Mouse (Mus musculus): ENCODE measurements around the gene Alpi. TPM values are rescaled to one million over a fixed set of nuclear protein-coding genes. Genes with fewer than 3 reads are reported as not detected.
A peak's percentile ranks its signal among the peaks of the same experiment; 100 is the strongest.

Gene Alpi
- polyA plus RNA-seq, 1 experiment: not detected

DNA sequence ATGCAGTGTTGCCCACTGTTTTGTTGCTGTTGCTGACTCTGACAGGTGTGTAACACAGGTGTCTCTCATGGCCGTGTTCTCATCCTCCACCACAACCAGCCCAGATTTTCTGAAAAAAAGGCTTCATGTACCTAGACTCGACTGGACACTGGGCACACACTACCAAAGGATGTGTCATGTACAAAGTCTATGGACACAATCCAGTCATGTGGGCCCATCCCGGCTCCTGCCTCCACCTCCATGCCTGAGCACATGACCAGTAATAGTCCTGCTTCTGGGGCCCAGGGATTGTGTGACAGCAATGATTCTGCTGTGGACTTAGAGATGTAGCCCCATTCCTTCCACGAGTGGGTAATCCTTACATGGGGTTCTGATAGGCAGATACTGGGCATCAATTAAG, 7.2 kb upstream of the Alpi start:
- TF ChIP-seq GATA1 (IDR thresholded peaks at IDR 0.05; ENCODE audit: borderline replicate concordance, low read length) (no peak), FLI1 (IDR thresholded peaks at IDR 0.05; ENCODE audit: low read length) (no peak)
- Histone ChIP-seq H3K36me3 (replicated peaks; ENCODE audit: low read length) (no peaks in the 10 kb centered on the region), H3K4me3 (replicated peaks) (no peak overlapping the region), H3K27me3 (replicated peaks) (peaks cover 22% of the 10 kb centered on the region), H3K4me1 (peaks cover 6% of the 10 kb centered on the region; the same call in 1 of the 2 replicates), H3K9me3 (no peaks in the 10 kb centered on the region)

DNA sequence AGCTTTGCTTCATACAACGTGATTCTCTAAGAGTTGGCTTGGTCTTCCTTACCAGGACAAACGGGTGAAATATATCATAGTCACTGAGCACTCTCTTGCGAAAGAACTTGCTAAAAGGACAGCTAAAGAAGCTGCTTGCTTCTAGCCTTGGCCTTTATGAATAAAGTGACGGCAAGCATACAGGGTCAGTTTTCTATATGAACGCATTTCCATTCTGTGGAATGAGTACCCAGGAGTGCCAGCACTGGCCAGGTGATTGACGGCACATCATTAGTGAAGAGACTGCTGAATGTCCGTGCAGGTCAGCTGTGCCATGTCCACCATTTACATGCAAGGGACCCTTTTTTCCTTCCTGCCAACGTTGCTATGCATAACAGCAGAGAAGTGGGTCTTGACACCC, 5.1 kb upstream of the Alpi start:
- TF ChIP-seq GATA1 (IDR thresholded peaks at IDR 0.05; ENCODE audit: borderline replicate concordance, low read length) (no peak), FLI1 (IDR thresholded peaks at IDR 0.05; ENCODE audit: low read length) (no peak)
- Histone ChIP-seq H3K36me3 (replicated peaks; ENCODE audit: low read length) (no peaks in the 10 kb centered on the region), H3K27me3 (replicated peaks) (peaks cover 30% of the 10 kb centered on the region), H3K4me3 (replicated peaks) (no peak overlapping the region), H3K4me1 (peaks cover 6% of the 10 kb centered on the region; the same call in 1 of the 2 replicates), H3K9me3 (no peaks in the 10 kb centered on the region)

DNA sequence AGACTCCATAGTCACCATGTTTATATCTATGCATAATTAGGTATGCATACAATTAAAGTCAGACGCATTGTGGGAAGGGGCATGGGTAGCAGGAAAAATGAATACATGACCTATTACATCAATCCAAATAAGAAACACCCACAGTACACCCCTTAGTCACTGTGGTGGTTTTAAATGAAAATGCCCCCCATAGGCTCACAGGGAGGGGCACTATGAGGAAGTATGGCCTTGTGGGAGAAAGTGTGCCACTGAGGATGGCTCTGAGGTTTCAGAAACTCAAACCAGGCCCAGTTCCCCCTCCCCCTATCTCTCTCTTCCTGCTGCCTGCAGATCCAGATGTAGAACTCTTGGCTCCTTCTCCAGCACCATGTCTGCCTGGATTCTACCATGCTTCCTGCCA, 2.5 kb upstream of the Alpi start:
- Histone ChIP-seq H3K27me3 (replicated peaks) (peaks cover 48% of the 10 kb centered on the region), H3K4me1 (peaks cover 7% of the 10 kb centered on the region; the same call in 1 of the 2 replicates), H3K9me3 (no peaks in the 10 kb centered on the region), H3K4me3 (replicated peaks) (no peak overlapping the region), H3K36me3 (replicated peaks; ENCODE audit: low read length) (no peaks in the 10 kb centered on the region)
- TF ChIP-seq GATA1 (IDR thresholded peaks at IDR 0.05; ENCODE audit: borderline replicate concordance, low read length) (no peak), FLI1 (IDR thresholded peaks at IDR 0.05; ENCODE audit: low read length) (no peak)

DNA sequence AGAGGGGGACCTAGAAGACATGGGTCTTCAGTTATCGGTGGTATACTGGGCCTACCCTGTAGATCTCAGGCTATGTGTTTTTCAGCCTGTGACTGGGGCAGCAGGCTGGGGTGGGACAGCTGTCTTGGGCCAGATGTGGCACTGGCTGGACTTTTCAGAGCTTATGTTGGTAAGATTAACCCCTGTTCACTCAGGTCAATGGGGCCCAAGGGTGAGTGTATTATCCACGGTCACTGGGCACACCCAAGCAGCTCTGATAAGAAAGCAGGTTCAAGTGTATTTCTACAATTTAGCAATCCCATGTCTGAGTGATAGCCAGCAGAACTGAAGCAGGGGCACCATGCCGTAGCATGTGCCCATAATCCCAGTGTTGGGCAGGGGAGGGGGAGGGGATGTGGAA, 708 bp upstream of the Alpi start:
- no peaks in the 10 kb centered on the region for H3K36me3 ChIP-seq (replicated peaks; ENCODE audit: low read length)
- H3K27me3 ChIP-seq (replicated peaks): peaks cover 57% of the 10 kb centered on the region
- no peak overlapping the region for H3K4me3 ChIP-seq (replicated peaks)
- TF ChIP-seq FLI1 (IDR thresholded peaks at IDR 0.05; ENCODE audit: low read length) (no peak), GATA1 (IDR thresholded peaks at IDR 0.05; ENCODE audit: borderline replicate concordance, low read length) (no peak)
- H3K9me3 ChIP-seq: no peaks in the 10 kb centered on the region
- peaks cover 13% of the 10 kb centered on the region; the same call in 1 of the 2 replicates for H3K4me1 ChIP-seq

DNA sequence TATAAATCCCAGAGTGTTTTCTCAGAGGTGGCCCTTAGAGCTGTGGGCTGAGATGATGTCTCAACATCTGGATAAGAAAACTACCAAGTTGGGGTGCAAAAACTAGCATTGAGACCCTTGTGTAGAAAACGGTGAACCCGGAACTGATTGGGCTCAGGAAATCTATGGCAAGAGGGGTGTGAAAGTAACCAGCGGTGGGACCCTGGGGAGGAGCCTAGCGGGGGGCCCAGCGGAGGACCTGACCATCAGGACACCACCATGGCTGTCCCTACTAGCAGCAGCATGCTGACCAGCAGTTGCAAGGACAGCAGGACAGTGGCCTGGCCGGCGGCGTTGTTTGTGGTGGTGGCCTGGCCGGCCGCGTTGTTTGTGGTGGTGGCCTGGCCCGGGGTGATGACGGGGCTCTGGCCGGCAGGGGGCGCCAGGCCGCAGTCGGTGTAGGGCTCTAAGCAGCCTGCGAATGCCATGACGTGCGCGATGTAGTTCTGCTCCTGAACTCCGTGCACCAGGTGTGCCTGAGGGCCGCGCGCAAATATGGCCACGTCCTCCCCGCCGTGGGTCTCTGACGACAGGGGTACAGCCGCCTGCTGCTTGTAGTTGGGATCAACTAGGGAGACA, 2.9 kb downstream of the Alpi start:
- H3K4me3 ChIP-seq (replicated peaks): peak overlapping the region; percentile 78

DNA sequence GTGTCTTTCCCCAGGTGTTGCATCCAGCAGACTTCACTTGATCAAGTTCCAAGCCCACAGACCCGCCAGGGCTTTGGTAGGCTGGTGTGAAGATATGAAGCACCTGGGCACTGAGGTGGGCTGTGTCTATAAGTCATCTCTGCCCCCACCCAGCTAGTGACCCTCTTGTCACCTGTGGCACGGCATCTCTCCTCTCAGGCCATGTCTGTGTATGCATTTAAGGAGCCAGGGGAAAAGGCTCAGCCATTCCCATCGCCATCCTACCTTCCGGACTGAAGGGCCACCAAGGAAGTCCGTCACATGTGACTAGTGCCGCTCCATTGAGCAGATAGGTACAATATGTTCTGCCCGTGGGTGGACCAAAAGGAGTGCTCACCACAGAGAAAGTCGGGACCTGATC, 5.8 kb downstream of the Alpi start:
- Histone ChIP-seq H3K27me3 (replicated peaks) (peaks cover 66% of the 10 kb centered on the region), H3K4me1 (peaks cover 12% of the 10 kb centered on the region; the same call in 1 of the 2 replicates), H3K4me3 (replicated peaks) (no peak overlapping the region), H3K9me3 (no peaks in the 10 kb centered on the region), H3K36me3 (replicated peaks; ENCODE audit: low read length) (no peaks in the 10 kb centered on the region)
- TF ChIP-seq GATA1 (IDR thresholded peaks at IDR 0.05; ENCODE audit: borderline replicate concordance, low read length) (no peak), FLI1 (IDR thresholded peaks at IDR 0.05; ENCODE audit: low read length) (no peak)

More for the DNA sequence above, 2.9 kb downstream of the Alpi start:
- Histone ChIP-seq H3K9me3 (no peaks in the 10 kb centered on the region), H3K4me1 (peaks cover 12% of the 10 kb centered on the region; the same call in 1 of the 2 replicates), H3K27me3 (replicated peaks) (peaks cover 77% of the 10 kb centered on the region), H3K36me3 (replicated peaks; ENCODE audit: low read length) (no peaks in the 10 kb centered on the region)
- TF ChIP-seq FLI1 (IDR thresholded peaks at IDR 0.05; ENCODE audit: low read length) (no peak), GATA1 (IDR thresholded peaks at IDR 0.05; ENCODE audit: borderline replicate concordance, low read length) (no peak)

DNA sequence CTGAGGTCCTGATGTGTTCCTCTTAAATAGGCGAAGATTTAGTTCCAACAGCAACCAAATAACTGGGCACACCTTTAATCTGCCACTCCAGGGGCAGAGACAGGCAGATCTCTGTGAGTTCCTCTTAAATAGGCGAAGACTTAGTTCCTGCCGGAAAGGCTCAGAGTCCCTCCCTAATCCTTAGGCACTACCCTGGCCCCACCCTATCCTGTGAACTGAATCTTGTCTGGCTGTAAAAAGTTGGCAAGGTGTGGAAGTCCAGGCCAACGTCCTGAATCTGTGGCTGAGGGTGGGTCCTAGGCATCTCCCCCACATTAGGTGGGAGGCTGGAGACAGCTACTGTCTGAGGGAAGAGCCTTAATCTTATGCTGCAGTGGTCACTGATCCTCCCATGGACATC, 11.6 kb downstream of the Alpi start, which contains the start of gene Alppl2:
TSS of gene Alppl2 (minus strand) at position 101 of the 400 bp plus-strand sequence.
- Histone ChIP-seq H3K36me3 (replicated peaks; ENCODE audit: low read length) (no peaks in the 10 kb centered on the region), H3K4me1 (no peaks in the 10 kb centered on the region; the same call in 1 of the 2 replicates), H3K4me3 (replicated peaks) (no peak within 1 kb of the TSS), H3K9me3 (0 out of 2 replicates have a peak, but pooled peaks cover 2% of the 10 kb centered on the region), H3K27me3 (replicated peaks) (peaks cover 60% of the 10 kb centered on the region)
- TF ChIP-seq GATA1 (IDR thresholded peaks at IDR 0.05; ENCODE audit: borderline replicate concordance, low read length) (no peak), FLI1 (IDR thresholded peaks at IDR 0.05; ENCODE audit: low read length) (no peak)

DNA sequence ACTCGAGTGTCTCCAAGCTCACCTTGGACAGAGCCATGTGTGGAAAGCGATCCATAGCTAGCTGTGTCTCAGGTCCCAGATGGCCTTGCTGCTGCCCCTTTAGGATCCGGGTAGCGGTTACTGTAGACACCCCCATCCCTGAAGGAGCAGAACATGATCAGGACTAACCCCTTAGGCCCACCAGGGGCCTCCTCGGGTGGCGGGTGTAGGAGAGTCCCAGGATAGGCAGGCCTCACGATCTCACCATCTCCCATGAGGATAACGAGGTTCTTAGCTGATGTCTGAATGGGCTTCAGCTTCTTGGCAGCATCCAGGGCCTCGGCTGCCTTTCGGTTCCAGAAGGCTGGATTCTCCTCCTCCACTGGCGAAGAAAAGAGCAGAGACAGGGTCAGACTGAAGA, 12.2 kb downstream of the Alpi start:
- Histone ChIP-seq H3K9me3 (0 out of 2 replicates have a peak, but pooled peaks cover 2% of the 10 kb centered on the region), H3K4me3 (replicated peaks) (no peak overlapping the region)
- TF ChIP-seq GATA1 (IDR thresholded peaks at IDR 0.05; ENCODE audit: borderline replicate concordance, low read length) (no peak), FLI1 (IDR thresholded peaks at IDR 0.05; ENCODE audit: low read length) (no peak)

DNA sequence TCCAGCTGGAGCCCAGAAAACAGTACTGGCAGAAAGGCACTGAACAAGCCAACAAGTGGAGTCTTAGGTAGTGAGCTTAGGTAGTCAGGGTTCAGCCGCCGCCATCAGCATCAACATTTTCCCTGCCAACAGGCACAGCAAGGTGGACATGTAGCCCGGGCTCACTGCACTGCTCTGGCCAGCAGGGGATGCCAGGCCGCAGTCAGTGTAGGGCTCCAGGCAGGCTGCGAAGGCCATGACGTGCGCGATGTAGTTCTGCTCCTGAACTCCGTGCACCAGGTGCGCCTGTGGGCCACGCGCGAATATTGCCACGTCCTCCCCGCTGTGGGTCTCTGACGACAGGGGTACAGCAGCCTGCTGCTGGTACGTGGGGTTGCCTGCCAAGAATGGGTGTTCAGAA, 14.4 kb downstream of the Alpi start:
- H3K9me3 ChIP-seq: 0 out of 2 replicates have a peak, but pooled peaks cover 2% of the 10 kb centered on the region
- H3K36me3 ChIP-seq (replicated peaks; ENCODE audit: low read length): no peaks in the 10 kb centered on the region
- H3K4me1 ChIP-seq: no peaks in the 10 kb centered on the region; the same call in 1 of the 2 replicates
- H3K27me3 ChIP-seq (replicated peaks): peaks cover 58% of the 10 kb centered on the region
- no peak for TF ChIP-seq FLI1 (IDR thresholded peaks at IDR 0.05; ENCODE audit: low read length)
- H3K4me3 ChIP-seq (replicated peaks): no peak overlapping the region

More for the DNA sequence above, 12.2 kb downstream of the Alpi start:
- Histone ChIP-seq H3K27me3 (replicated peaks) (peaks cover 60% of the 10 kb centered on the region), H3K36me3 (replicated peaks; ENCODE audit: low read length) (no peaks in the 10 kb centered on the region), H3K4me1 (no peaks in the 10 kb centered on the region; the same call in 1 of the 2 replicates)

DNA sequence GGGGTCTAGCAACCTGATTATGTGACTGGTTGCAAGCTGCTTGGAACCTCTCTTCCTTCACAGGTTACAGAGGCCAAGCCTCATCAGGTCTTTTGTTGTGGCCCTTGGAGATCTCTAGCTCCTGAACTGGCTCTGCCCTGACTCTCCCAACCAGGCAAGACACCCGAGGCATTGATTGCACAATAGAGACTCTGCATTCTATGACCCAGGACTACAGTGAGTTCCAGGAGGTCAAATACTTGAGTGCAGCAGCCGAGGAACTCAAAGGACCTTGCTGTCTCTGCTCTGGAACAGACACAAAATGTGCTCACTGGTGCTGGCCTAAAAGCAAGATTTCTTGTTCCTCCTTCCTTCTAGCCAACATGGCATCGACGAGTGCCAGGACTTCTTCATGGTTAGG, 15.2 kb downstream of the Alpi start:
- Histone ChIP-seq H3K9me3 (0 out of 2 replicates have a peak, but pooled peaks cover 2% of the 10 kb centered on the region), H3K27me3 (replicated peaks) (peaks cover 57% of the 10 kb centered on the region), H3K4me1 (no peaks in the 10 kb centered on the region; the same call in 1 of the 2 replicates), H3K4me3 (replicated peaks) (no peak overlapping the region), H3K36me3 (replicated peaks; ENCODE audit: low read length) (no peaks in the 10 kb centered on the region)
- no peak for TF ChIP-seq FLI1 (IDR thresholded peaks at IDR 0.05; ENCODE audit: low read length)
- TF ChIP-seq GATA1 (IDR thresholded peaks at IDR 0.05; ENCODE audit: borderline replicate concordance, low read length): no peak

Data from megakaryocyte, embryonic 14.5 days (primary cell).